24 mouse cellular contexts compared by ENCODE assay signal in the genomic region with DNA sequence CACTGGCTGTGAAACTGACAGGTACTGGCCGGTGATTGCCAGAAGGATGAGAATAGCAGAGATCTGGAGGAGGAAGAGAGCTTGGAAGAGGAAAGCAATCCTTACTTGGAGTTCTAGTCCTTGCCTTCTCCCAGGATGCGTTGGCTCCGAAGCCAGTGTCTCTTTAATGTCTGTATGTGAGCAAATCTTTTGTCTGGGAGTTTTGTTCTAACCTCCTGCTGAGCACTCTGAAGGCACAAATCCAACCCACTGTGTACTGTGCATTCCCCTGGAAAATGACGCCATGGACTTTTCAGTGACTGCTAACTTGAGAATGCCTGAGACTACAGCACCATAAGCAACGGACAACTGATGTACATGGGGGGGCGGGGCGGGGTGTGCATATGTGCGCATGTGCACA.
DNase-seq lines count a peak whose midpoint lies in the region; ATAC-seq and TF ChIP-seq lines count a peak whose summit lies in the region.
"Had no signal": no experiment of that assay in that cellular context is flagged by ENCODE, and none has a peak within 500 bp of the region (broad histone marks: within the 10 kb centered on the region; RNA-seq: fewer than 3 reads in every experiment).

No protein-coding gene starts in this region.

- peak; percentile 30 for DNase-seq in hindbrain, postnatal 0 days (ENCODE audit: low spot score)
- no peak for DNase-seq in hindbrain, embryonic 10.5 days (ENCODE audit: low spot score)
- DNase-seq in midbrain, embryonic 14.5 days: peak; percentile 16
- peak; percentile 27 for DNase-seq in Muller cell, postnatal 12 days (ENCODE audit: inconsistent ontology term)
- DNase-seq in brain, adult 2 months (ENCODE audit: low read depth, low spot score): peak; percentile 60
- no peak for DNase-seq in heart, adult 9 months (ENCODE audit: low spot score in 2 of 2)
- DNase-seq: adrenal gland, postnatal 14 days; cerebellum, adult 11 months; cerebellum, adult 8-10 months; cerebellum, postnatal 14 days; embryo, embryonic 11 days; gastrocnemius, adult 2 months; gastrocnemius, postnatal 25 days; heart, postnatal 36 days had no signal

- H3K4me1 ChIP-seq in hindbrain, postnatal 0 days (ENCODE audit: insufficient read depth, low read length): no peaks in the 10 kb centered on the region
- H3K4me1 ChIP-seq in hindbrain, embryonic 10.5 days (replicated peaks): no peaks in the 10 kb centered on the region; the same call in 1 of the 2 replicates
- H3K4me1 ChIP-seq in midbrain, embryonic 14.5 days (ENCODE audit: control insufficient read depth, insufficient read depth, low read length): peaks cover 6% of the 10 kb centered on the region; the same call in 1 of the 2 replicates
- H3K4me1 ChIP-seq in midbrain, embryonic 15.5 days: peaks cover 13% of the 10 kb centered on the region; the same call in 1 of the 2 replicates
- H3K4me1 ChIP-seq: embryonic facial prominence, embryonic 15.5 days; heart, embryonic 13.5 days had no signal

- H3K9ac ChIP-seq in hindbrain, postnatal 0 days (replicated peaks; ENCODE audit: low read length): no peak overlapping the region
- no peak overlapping the region for H3K9ac ChIP-seq in midbrain, embryonic 14.5 days (replicated peaks; ENCODE audit: low read length)
- H3K9ac ChIP-seq in midbrain, embryonic 15.5 days: no peak overlapping the region
- H3K9ac ChIP-seq: embryonic facial prominence, embryonic 15.5 days; heart, embryonic 13.5 days; hindbrain, embryonic 12.5 days had no signal

- no peak overlapping the region for H3K4me2 ChIP-seq in hindbrain, postnatal 0 days (ENCODE audit: low read depth, low read length)
- no peak overlapping the region for H3K4me2 ChIP-seq in midbrain, embryonic 14.5 days (ENCODE audit: low read length)
- H3K4me2 ChIP-seq in midbrain, embryonic 15.5 days: no peak overlapping the region
- H3K4me2 ChIP-seq: embryonic facial prominence, embryonic 15.5 days; heart, embryonic 13.5 days; hindbrain, embryonic 12.5 days had no signal

- no peak overlapping the region for H3K4me3 ChIP-seq in hindbrain, postnatal 0 days (ENCODE audit: low read length)
- H3K4me3 ChIP-seq in hindbrain, embryonic 10.5 days: no peak overlapping the region
- H3K4me3 ChIP-seq in midbrain, embryonic 14.5 days (replicated peaks; ENCODE audit: low read depth, low read length): no peak overlapping the region
- no peak overlapping the region for H3K4me3 ChIP-seq in midbrain, embryonic 15.5 days
- H3K4me3 ChIP-seq: embryonic facial prominence, embryonic 15.5 days; erythroblast, embryonic 14.5 days; forebrain, embryonic 10.5 days; gastrocnemius, adult 2 months; heart, embryonic 13.5 days; hindbrain, embryonic 12.5 days had no signal

- TF ChIP-seq CTCF in hindbrain, postnatal 0 days (IDR thresholded peaks at IDR 0.05; ENCODE audit: low read depth): no peak

- ATAC-seq in hindbrain, postnatal 0 days: no peak
- no peak for ATAC-seq in midbrain, embryonic 14.5 days (ENCODE audit: low FRiP score, low TSS enrichment)
- ATAC-seq in midbrain, embryonic 15.5 days (replicated peaks): no peak
- ATAC-seq: activated CD4-positive, CD25-positive, alpha-beta regulatory T cell, adult 4 months; forebrain, embryonic 16.5 days; hindbrain, embryonic 16.5 days had no signal

- no peaks in the 10 kb centered on the region for H3K9me3 ChIP-seq in hindbrain, postnatal 0 days (ENCODE audit: low read length)
- no peaks in the 10 kb centered on the region for H3K9me3 ChIP-seq in hindbrain, embryonic 10.5 days
- H3K9me3 ChIP-seq in midbrain, embryonic 14.5 days (ENCODE audit: control insufficient read depth, low read length): no peaks in the 10 kb centered on the region
- no peaks in the 10 kb centered on the region for H3K9me3 ChIP-seq in midbrain, embryonic 15.5 days
- H3K9me3 ChIP-seq: embryonic facial prominence, embryonic 15.5 days; forebrain, embryonic 10.5 days; heart, embryonic 13.5 days; hindbrain, embryonic 12.5 days had no signal

- H3K27me3 ChIP-seq in hindbrain, postnatal 0 days (ENCODE audit: insufficient read depth, low read length): no peaks in the 10 kb centered on the region
- no peaks in the 10 kb centered on the region for H3K27me3 ChIP-seq in hindbrain, embryonic 10.5 days (ENCODE audit: insufficient read depth, poor library complexity, severe bottlenecking)
- no peaks in the 10 kb centered on the region for H3K27me3 ChIP-seq in midbrain, embryonic 14.5 days (ENCODE audit: control insufficient read depth, insufficient read depth, low read length)
- H3K27me3 ChIP-seq in midbrain, embryonic 15.5 days (replicated peaks): no peaks in the 10 kb centered on the region
- H3K27me3 ChIP-seq: CH12.LX; embryonic facial prominence, embryonic 15.5 days; heart, embryonic 13.5 days; hindbrain, embryonic 12.5 days had no signal

- no peaks in the 10 kb centered on the region for H3K36me3 ChIP-seq in hindbrain, postnatal 0 days (ENCODE audit: insufficient read depth, low read length)
- no peaks in the 10 kb centered on the region for H3K36me3 ChIP-seq in hindbrain, embryonic 10.5 days
- H3K36me3 ChIP-seq in midbrain, embryonic 14.5 days (ENCODE audit: control insufficient read depth, insufficient read depth, low read length): no peaks in the 10 kb centered on the region
- no peaks in the 10 kb centered on the region for H3K36me3 ChIP-seq in midbrain, embryonic 15.5 days (replicated peaks)
- H3K36me3 ChIP-seq: embryonic facial prominence, embryonic 15.5 days; forebrain, embryonic 10.5 days; heart, embryonic 13.5 days; hindbrain, embryonic 12.5 days had no signal

- no peak overlapping the region for H3K27ac ChIP-seq in hindbrain, postnatal 0 days
- H3K27ac ChIP-seq in hindbrain, embryonic 10.5 days: no peak overlapping the region
- H3K27ac ChIP-seq in midbrain, embryonic 14.5 days (replicated peaks; ENCODE audit: low read depth, low read length): no peak overlapping the region
- H3K27ac ChIP-seq in midbrain, embryonic 15.5 days: no peak overlapping the region
- H3K27ac ChIP-seq: embryonic facial prominence, embryonic 15.5 days; forebrain, embryonic 10.5 days; gastrocnemius, adult 2 months; heart, embryonic 13.5 days; hindbrain, embryonic 12.5 days had no signal

- WGBS in hindbrain, postnatal 0 days: 54% methylated on average over 8 of the region's 8 CpGs
- 68% methylated on average over 8 of the region's 8 CpGs for WGBS in hindbrain, embryonic 10.5 days
- WGBS in midbrain, embryonic 14.5 days: 57% methylated on average over 8 of the region's 8 CpGs
- WGBS in midbrain, embryonic 15.5 days: 61% methylated on average over 8 of the region's 8 CpGs

Comparison
In these comparisons a context has a peak if more than half of its experiments do, and no peak if none do; other contexts are left out.
1. DNase-seq: peak in hindbrain, postnatal 0 days (single experiment), midbrain, embryonic 14.5 days (single experiment), Muller cell, postnatal 12 days (single experiment) and brain, adult 2 months (single experiment); none in hindbrain, embryonic 10.5 days (single experiment) and heart, adult 9 months (0 of 2).